Mouse (Mus musculus) ES-CJ7 (cell line): ENCODE measurements around the gene Dhx16.
"Not testable (repeated sequence)": the region's sequence is repeated elsewhere in the genome, so short reads cannot be mapped to it uniquely, and the experiment has no call there.

Experiments used
- DNase-seq: peaks from one replicate; pipeline ENCODE4 v3.0.0; 2011; ENCODE audit warnings: low read depth, low spot score

Dhx16 gene

DNA sequence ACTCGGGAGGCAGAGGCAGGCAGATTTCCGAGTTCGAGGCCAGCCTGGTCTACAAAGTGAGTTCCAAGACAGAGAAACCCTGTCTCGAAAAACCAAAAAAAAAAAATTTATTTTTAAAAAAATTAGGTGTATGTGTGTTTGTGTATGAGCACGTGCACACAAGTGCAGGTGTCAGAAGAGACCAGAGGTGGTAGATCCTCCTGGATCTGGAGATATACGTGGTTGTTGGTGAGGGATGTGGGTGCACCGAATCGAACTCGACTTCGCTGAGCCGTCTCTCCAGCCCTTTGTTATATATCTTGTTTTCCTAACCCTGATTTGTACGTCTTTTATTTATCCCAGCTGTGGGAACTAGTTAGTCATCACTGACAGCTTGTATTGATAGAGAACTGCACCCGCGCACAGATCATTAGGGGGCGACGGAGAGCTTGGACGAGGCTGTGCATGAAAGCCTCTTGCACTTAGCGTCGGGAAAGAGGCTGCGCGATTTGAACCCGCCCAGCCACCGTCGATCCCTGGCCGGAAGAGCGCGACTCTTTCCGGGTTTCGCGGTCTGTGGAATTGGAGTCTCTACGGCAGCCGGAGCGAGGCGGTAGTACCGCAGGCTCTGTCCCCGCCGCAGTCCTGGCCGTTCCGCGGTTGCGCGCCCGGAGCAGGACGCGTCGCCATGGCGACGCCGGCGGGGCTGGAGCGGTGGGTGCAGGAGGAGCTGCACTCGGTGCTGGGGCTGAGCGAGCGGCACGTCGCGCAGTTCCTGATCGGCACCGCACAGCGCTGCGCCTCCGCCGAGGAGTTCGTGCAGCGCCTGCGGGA, at the start of gene Dhx16:
Gene Dhx16 (plus strand): TSS at position 575 of the 813 bp plus-strand sequence.
- DNase-seq: peak; percentile 96

DNA sequence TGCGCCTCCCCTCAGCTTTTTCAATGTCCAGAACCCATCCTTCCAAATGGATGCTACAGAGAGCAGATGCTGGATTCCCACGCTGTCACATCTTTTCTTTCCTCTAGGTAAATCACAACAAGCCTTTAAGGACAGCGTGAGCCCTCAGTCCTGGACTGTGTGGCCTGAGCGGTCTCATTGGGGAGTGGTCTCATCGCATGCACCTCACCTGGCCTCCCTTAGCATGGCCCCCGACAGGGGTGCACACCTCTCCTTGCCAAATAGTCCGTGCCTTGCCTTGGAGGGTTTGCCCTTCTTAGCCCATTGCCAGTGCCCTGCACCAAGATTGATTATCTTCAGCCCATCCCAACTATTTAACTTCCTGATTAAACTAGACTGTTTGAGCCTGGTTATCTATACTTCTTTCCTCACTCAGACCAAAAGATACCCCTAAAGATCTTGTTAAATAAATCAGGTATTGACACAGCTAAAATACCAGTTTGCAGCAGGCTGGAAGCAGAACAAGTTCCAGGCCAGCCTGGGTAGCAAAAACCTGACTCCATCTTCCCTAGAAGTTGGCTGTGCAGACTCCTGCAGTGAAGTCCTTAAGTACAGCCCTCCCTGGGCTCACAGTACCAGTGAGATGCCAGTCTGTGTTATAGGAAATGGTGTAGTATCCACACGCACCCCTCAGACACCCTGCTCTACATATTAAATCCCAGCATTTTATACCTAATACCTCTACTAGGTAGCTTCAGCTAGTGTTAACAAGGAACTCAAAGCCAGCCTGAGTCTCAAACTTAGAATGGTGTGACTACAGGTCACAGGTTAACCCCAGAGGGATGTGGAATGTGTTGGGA, 47.0 kb upstream of the Dhx16 start:
- no peak for DNase-seq

- no peak for DNase-seq
Observed at GRCm38 (mm10) chr17:35833239-35833751, 46.3 kb upstream of the Dhx16 start.

- DNase-seq: no peak
Observed at GRCm38 (mm10) chr17:35833894-35834293, 45.7 kb upstream of the Dhx16 start.

DNA sequence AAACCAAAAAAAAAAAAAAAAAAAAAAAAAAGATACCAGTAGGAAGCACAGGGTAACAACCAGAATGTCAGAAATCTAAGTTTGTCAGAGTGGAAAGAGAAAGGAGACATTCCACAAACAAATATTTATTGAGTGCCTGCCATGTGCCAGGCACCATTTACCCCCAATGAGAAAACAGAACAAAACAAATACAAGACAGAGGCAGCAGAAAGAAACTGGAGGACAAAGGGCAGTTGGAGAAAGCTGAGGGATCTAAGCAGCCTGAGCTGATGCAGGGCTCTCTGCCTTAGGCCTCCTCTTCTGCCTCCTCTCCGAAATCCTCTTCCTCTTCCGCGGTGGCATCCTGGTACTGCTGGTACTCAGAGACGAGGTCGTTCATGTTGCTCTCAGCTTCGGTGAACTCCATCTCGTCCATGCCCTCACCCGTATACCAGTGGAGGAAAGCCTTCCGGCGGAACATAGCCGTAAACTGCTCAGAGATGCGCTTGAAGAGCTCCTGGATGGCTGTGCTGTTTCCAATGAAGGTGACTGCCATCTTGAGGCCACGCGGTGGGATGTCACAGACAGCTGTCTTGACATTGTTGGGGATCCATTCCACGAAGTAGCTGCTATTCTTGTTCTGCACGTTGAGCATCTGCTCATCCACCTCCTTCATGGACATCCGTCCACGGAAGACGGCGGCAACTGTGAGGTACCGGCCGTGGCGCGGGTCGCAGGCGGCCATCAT, 44.8 kb upstream of the Dhx16 start:
- no peak for DNase-seq

GRCm38 (mm10) chr17:35835424-35836140, 44.0 kb upstream of the Dhx16 start:
- DNase-seq: no peak

DNA sequence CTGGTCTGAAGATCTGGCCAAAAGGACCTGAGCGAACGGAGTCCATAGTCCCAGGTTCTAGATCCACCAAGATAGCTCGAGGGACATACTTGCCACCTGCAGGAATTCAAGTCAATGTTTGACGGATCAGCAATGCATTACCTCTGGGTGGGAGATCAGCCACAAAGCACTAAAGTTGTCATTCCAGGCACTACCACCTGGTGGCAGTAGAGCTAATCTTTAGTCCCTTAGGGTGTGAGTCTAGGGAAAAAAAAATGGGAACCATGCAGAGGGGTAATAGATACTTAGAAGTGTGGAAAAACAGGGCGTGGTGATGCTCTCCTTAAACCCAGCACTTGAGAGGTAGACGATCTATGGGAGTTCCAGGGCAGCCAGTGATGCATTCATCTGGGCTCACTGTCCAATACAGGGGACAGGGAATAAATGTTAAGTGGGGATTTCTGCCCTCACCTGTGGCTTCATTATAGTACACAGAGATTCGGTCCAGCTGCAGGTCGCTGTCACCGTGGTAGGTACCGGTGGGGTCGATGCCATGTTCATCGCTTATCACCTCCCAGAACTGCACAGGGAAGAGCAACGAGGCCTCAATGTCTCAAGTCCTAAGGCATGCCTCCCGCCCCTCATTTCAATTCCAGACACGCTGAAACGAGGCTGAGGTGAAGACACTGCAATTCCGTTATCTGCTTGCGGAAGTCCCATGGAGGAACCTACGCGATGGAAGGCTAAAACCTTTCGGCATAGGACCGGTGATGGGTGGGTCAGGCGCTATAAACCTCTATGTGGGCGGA, 43.2 kb upstream of the Dhx16 start:
- DNase-seq: peak; percentile 95

- peak; percentile 95 for DNase-seq
Observed at GRCm38 (mm10) chr17:35836991-35837422, 42.6 kb upstream of the Dhx16 start.

GRCm38 (mm10) chr17:35837487-35837886, 42.1 kb upstream of the Dhx16 start:
- DNase-seq: peak; percentile 72

DNA sequence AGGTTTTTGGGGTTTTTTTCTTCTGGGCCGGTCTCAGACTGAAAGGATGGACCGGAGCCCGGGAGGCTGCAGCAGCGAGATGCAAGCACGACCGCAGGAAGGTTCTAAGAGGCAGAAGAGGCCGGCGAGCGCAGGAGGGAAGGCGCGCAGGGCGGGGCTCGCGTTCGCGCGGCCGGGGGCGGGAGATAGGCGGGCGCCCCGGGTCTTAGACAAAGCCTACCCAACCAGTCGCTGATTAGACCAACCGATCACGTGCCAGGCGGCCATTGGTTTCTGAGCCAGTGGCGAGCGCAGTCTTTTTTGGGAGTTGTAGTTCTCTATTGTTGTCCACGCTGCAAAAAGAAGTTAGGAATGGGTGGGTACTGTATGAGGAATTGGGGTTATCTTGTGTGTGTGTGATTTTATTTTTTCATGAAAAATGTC, 41.5 kb upstream of the Dhx16 start, which contains the start of gene Tubb5:
Gene Tubb5 (minus strand): TSS at position 185 of the 423 bp plus-strand sequence.
- peak; percentile 98 for DNase-seq

DNA sequence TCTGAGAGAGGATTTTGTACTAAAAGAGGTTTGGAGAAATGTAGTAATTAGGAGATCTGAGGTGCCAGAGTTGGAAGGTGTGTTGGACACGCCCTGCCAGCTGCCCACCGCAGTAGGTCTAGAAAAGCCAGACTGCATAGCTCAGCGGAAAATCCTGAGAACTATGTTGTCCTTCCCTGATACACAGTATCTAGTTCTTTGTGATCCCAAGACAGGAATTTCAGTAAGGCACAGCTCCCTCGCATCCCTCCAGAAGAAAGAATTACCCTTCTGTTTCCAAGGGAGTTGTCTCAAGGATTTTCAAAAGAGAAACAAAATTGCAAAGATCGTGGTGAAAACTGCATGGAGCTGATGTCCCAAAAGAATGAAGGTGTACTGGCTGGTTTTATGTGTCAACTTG, 41.0 kb upstream of the Dhx16 start:
- no peak for DNase-seq

DNA sequence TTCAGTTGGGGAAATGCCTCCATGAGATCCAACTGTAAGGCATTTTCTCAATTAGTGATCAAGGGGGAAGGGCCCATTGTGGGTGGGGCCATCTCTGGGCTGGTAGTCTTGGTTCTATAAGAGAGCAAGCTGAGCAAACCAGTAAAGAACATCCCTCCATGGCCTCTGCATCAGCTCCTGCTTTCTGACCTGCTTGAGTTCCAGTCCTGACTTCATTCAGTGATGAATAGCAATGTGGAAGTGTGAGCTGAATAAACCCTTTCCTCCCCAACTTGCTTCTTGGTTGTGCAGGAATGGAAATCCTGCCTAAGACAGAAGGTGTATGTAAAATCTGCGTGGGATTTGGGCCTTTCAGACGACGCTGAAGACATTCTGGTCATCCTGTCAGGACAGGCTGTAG, 40.6 kb upstream of the Dhx16 start:
- DNase-seq: not testable (repeated sequence)

- no peak for DNase-seq
Observed at GRCm38 (mm10) chr17:35840561-35840960, 39.1 kb upstream of the Dhx16 start.

GRCm38 (mm10) chr17:35841076-35841950, 38.3 kb upstream of the Dhx16 start, which contains the start of gene Mdc1:
Gene Mdc1, plus strand, starts transcription at chr17:35841515.
- DNase-seq: peak; percentile 100

- no peak for DNase-seq
Observed at GRCm38 (mm10) chr17:35842006-35842405, 37.6 kb upstream of the Dhx16 start.

DNA sequence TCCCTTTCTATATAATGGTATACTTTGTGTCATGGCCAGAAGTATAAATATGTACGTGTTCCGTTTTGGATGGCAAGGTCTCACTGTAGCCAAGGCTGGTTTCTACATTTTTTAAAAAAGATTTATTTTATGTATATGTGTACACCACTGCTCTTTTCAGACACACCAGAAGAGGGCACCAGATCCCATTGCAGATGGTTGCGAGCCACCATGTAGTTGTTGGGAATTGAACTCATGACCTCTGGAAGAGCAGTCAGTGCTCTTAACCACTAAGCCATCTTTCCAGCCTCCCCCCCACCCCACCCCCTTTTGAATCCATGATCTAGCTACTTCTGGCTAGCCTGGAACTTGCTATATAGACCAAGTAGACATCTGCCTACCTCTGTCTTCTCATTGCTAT, 36.1 kb upstream of the Dhx16 start:
- DNase-seq: no peak

- DNase-seq: peak; percentile 70
Observed at GRCm38 (mm10) chr17:35848112-35848511, 31.5 kb upstream of the Dhx16 start.

GRCm38 (mm10) chr17:35850974-35851373, 28.6 kb upstream of the Dhx16 start:
- DNase-seq: no peak

DNA sequence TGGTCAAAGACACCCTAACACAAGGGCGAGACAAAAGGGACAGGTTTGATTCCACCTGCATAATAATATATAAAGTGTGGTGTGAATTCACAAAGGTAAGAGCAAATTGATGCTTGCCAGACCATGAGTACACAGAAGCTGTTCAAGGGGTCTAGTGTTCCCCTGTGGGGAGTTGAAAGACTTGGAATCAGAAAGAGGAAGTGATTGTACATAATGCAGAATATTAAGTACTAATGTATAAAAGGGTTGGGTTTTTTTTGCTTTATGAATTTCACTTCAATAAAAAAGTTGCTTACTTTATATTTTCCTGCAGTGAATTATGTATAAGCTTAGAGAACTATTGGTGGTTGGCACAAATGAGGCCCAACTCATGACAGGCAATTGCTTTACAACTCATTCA, 20.2 kb upstream of the Dhx16 start:
- no peak for DNase-seq
